Mouse (Mus musculus) lung, postnatal 0 days (tissue): ENCODE data around the gene Tpmt.

ENCODE experiments used
- CTCF ChIP-seq: IDR thresholded peaks from 2 replicates; pipeline ENCODE4 v1.5.1; 2016; ENCODE audit warnings: antibody characterized with exemption, mild to moderate bottlenecking
- EP300 ChIP-seq: IDR thresholded peaks from 2 replicates; pipeline ENCODE4 v1.6.1; 2016; ENCODE audit warnings: antibody characterized with exemption, mild to moderate bottlenecking, control low read depth

GRCm38 (mm10) chr13:46976532-46976931 is 68.0 kb downstream of the Tpmt start:
- TF ChIP-seq CTCF = peak; percentile 54
- TF ChIP-seq EP300 = no peak
